Mouse (Mus musculus): Measurements from ENCODE around the gene Lag3.

The Lag3 gene

GRCm38 (mm10) chr6:124901851-124902250 lies 9.7 kb downstream of the Lag3 start:
- intact Hi-C loops (cut with DNase I): loop anchor here (5.0 kb wide), 3 partner anchors 35 to 180 kb away; partner anchors contain the start of gene Gpr162

GRCm38 (mm10) chr6:124900801-124901480 lies 10.6 kb downstream of the Lag3 start:
- intact Hi-C loops (cut with DNase I): loop anchor here (5.0 kb wide), 3 partner anchors 36 to 181 kb away; partner anchors contain the start of gene Gpr162

- intact Hi-C loops (cut with DNase I): loop anchor here (5.0 kb wide), 3 partner anchors 37 to 182 kb away; partner anchors contain the start of gene Gpr162
These were observed 11.3 kb downstream of the Lag3 start for GRCm38 (mm10) chr6:124900056-124900800.

GRCm38 (mm10) chr6:124898359-124898758 lies 13.1 kb downstream of the Lag3 start:
- intact Hi-C loops (cut with DNase I): no loop called here

- intact Hi-C loops (cut with DNase I): loop anchor here (5.0 kb wide), 1 partner anchor 183 kb away; no protein-coding TSS in a partner anchor
These were observed 17.4 kb downstream of the Lag3 start for GRCm38 (mm10) chr6:124894113-124894512.

GRCm38 (mm10) chr6:124890997-124891396 lies 20.5 kb downstream of the Lag3 start:
- intact Hi-C loops (cut with DNase I): loop anchor here (5.0 kb wide), 1 partner anchor 186 kb away; no protein-coding TSS in a partner anchor

- intact Hi-C loops (cut with DNase I): no loop called here
These were observed 22.9 kb downstream of the Lag3 start for GRCm38 (mm10) chr6:124888555-124889125.

GRCm38 (mm10) chr6:124887986-124888385 lies 23.5 kb downstream of the Lag3 start, which contains the start of gene Cd4:
Gene Cd4, minus strand, starts transcription at chr6:124888221.
- intact Hi-C loops (cut with DNase I): no loop called here

- intact Hi-C loops (cut with DNase I): no loop called here
These were observed 25.5 kb downstream of the Lag3 start for GRCm38 (mm10) chr6:124885956-124886381.

GRCm38 (mm10) chr6:124884714-124885500 lies 26.6 kb downstream of the Lag3 start:
- intact Hi-C loops (cut with DNase I): no loop called here

- intact Hi-C loops (cut with DNase I): no loop called here
These were observed 28.2 kb downstream of the Lag3 start for GRCm38 (mm10) chr6:124883351-124883750.

GRCm38 (mm10) chr6:124881821-124882220 lies 29.7 kb downstream of the Lag3 start:
- intact Hi-C loops (cut with DNase I): no loop called here

- intact Hi-C loops (cut with DNase I): no loop called here
These were observed 32.1 kb downstream of the Lag3 start for GRCm38 (mm10) chr6:124879390-124879789.

- intact Hi-C loops (cut with DNase I): no loop called here
These were observed 37.2 kb downstream of the Lag3 start for GRCm38 (mm10) chr6:124874348-124874747.

GRCm38 (mm10) chr6:124866560-124866959 lies 44.9 kb downstream of the Lag3 start:
- intact Hi-C loops (cut with DNase I): no loop called here

GRCm38 (mm10) chr6:124865766-124866362 lies 45.6 kb downstream of the Lag3 start:
- intact Hi-C loops (cut with DNase I): no loop called here

- intact Hi-C loops (cut with DNase I): loop anchor here (5.0 kb wide), 1 partner anchor 39 kb away; no protein-coding TSS in a partner anchor
These were observed 47.7 kb downstream of the Lag3 start, which contains the start of gene Gpr162 for GRCm38 (mm10) chr6:124863658-124864298. Gene Gpr162, minus strand, starts transcription at chr6:124863983.

- intact Hi-C loops (cut with DNase I): loop anchor here (5.0 kb wide), 1 partner anchor 39 kb away; no protein-coding TSS in a partner anchor
These were observed 48.3 kb downstream of the Lag3 start for GRCm38 (mm10) chr6:124863125-124863657.

- intact Hi-C loops (cut with DNase I): loop anchor here (5.0 kb wide), 1 partner anchor 40 kb away; no protein-coding TSS in a partner anchor
These were observed 48.9 kb downstream of the Lag3 start for GRCm38 (mm10) chr6:124862406-124863124.
